Mouse (Mus musculus) spleen, postnatal 10 days (tissue): ENCODE data around the gene Cdk10.
A peak's percentile ranks its signal among the peaks of the same experiment; 100 is the strongest.
"Not testable (repeated sequence)": the region's sequence is repeated elsewhere in the genome, so short reads cannot be mapped to it uniquely, and the experiment has no call there.

Experiments used
- DNase-seq, 2 experiments: peaks; one replicate each; pipeline ENCODE4 v3.0.0; 2021 to 2022; ENCODE audit warnings: low spot score in 2 of 2

Gene Cdk10

GRCm38 (mm10) chr8:123224278-123225266, at the start of gene Cdk10:
Gene Cdk10, plus strand, starts transcription at chr8:123224842.
- peak; percentile 89 to 95 for DNase-seq

- DNase-seq = no peak
Observed at GRCm38 (mm10) chr8:123181391-123181790, 43.3 kb upstream of the Cdk10 start.

- DNase-seq = no peak
Observed at GRCm38 (mm10) chr8:123185566-123186409, 38.9 kb upstream of the Cdk10 start, which contains the start of gene Dpep1. Gene Dpep1, plus strand, starts transcription at chr8:123186242.

GRCm38 (mm10) chr8:123188006-123188405, 36.6 kb upstream of the Cdk10 start:
- no peak for DNase-seq

GRCm38 (mm10) chr8:123188841-123189240, 35.8 kb upstream of the Cdk10 start:
- no peak for DNase-seq

GRCm38 (mm10) chr8:123190678-123191077, 34.0 kb upstream of the Cdk10 start:
- peak in 1 of 2 experiments; percentile 79 for DNase-seq

- no peak for DNase-seq
Observed at GRCm38 (mm10) chr8:123191908-123192307, 32.7 kb upstream of the Cdk10 start.

GRCm38 (mm10) chr8:123193771-123194170, 30.9 kb upstream of the Cdk10 start:
- DNase-seq = no peak

GRCm38 (mm10) chr8:123197016-123197415, 27.6 kb upstream of the Cdk10 start:
- DNase-seq = peak; percentile 27 to 76

GRCm38 (mm10) chr8:123199864-123200263, 24.8 kb upstream of the Cdk10 start:
- no peak for DNase-seq

GRCm38 (mm10) chr8:123202288-123202687, 22.4 kb upstream of the Cdk10 start:
- peak; percentile 72 to 81 for DNase-seq

GRCm38 (mm10) chr8:123203571-123203970, 21.1 kb upstream of the Cdk10 start:
- DNase-seq = no peak

- DNase-seq = no peak
Observed at GRCm38 (mm10) chr8:123211876-123212275, 12.8 kb upstream of the Cdk10 start.

GRCm38 (mm10) chr8:123212321-123213117, 12.1 kb upstream of the Cdk10 start, which contains the start of the genes Chmp1a and Spata33:
Gene Chmp1a, minus strand, starts transcription at chr8:123212763.
Gene Spata33, plus strand, starts transcription at chr8:123212832.
- DNase-seq = peak; percentile 87 to 93

- no peak for DNase-seq
Observed at GRCm38 (mm10) chr8:123213118-123213772, 11.4 kb upstream of the Cdk10 start.

- DNase-seq = no peak
Observed at GRCm38 (mm10) chr8:123215430-123215829, 9.2 kb upstream of the Cdk10 start.

GRCm38 (mm10) chr8:123220917-123221316, 3.7 kb upstream of the Cdk10 start:
- no peak for DNase-seq

GRCm38 (mm10) chr8:123228416-123228815, 3.8 kb downstream of the Cdk10 start:
- no peak for DNase-seq

- DNase-seq = not testable (repeated sequence)
Observed at GRCm38 (mm10) chr8:123230326-123230725, 5.7 kb downstream of the Cdk10 start.

- no peak for DNase-seq
Observed at GRCm38 (mm10) chr8:123231742-123232141, 7.1 kb downstream of the Cdk10 start.

- DNase-seq = no peak
Observed at GRCm38 (mm10) chr8:123232553-123232952, 7.9 kb downstream of the Cdk10 start.
